Mouse (Mus musculus): Measurements from ENCODE around the gene Lamb3. TPM values are rescaled to one million over a fixed set of nuclear protein-coding genes. Genes with fewer than 3 reads are reported as not detected.
"Not testable (repeated sequence)": the region's sequence is repeated elsewhere in the genome, so short reads cannot be mapped to it uniquely, and the experiment has no call there.

Gene Lamb3
- polyA plus RNA-seq, 1 experiment from 2014 or later = 0.85 TPM

DNA sequence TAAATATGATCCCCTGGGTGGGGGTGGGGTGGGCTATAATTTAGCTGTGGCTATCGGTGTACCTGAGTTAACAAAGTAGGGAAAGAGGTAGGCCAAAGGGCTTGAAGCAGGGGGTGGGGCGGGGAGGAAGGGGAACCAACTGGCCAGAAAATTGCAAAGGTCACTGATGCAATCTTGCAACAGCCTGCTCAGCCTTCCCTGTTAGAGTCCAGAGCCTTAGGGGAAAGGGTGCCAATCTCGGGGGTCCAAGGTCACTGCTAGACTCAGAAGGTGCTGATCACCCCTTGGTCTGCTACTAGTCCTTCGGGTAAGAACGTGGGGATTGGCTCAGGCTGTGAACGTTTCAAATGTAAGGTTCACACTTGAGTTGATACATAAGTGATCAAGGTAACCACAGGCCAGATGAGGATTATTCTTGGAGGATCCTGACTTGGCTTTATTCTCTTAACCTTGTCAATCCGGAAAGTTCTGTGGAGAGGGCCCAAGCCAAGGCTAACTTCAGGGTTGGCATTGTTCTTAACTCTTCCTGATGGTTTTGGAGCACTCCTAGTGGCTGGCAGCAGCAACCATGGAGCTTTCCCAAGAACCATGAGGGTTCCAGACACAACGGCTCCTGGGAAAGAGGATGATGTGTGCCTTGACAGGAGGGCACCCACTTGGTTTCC is 67.0 kb downstream of the Lamb3 start:
- Histone ChIP-seq H3K4me2 (ENCODE audit: low read length) (no peak overlapping the region), H3K36me3 (ENCODE audit: control insufficient read depth, insufficient read depth, low read length) (no peaks in the 10 kb centered on the region), H3K27ac (ENCODE audit: low read depth, low read length) (no peak overlapping the region), H3K9me3 (replicated peaks; ENCODE audit: control insufficient read depth, low read length) (no peaks in the 10 kb centered on the region), H3K4me3 (ENCODE audit: low read depth, low read length) (no peak overlapping the region), H3K9ac (ENCODE audit: low read length) (no peak overlapping the region), H3K4me1 (ENCODE audit: control insufficient read depth, insufficient read depth, low read length) (no peaks in the 10 kb centered on the region), H3K27me3 (replicated peaks; ENCODE audit: control insufficient read depth, insufficient read depth, low read length) (no peaks in the 10 kb centered on the region)
- 87% methylated on average over 8 of the region's 8 CpGs for WGBS
- DNase-seq (ENCODE audit: low spot score) = no peak
- ATAC-seq = no peak

DNA sequence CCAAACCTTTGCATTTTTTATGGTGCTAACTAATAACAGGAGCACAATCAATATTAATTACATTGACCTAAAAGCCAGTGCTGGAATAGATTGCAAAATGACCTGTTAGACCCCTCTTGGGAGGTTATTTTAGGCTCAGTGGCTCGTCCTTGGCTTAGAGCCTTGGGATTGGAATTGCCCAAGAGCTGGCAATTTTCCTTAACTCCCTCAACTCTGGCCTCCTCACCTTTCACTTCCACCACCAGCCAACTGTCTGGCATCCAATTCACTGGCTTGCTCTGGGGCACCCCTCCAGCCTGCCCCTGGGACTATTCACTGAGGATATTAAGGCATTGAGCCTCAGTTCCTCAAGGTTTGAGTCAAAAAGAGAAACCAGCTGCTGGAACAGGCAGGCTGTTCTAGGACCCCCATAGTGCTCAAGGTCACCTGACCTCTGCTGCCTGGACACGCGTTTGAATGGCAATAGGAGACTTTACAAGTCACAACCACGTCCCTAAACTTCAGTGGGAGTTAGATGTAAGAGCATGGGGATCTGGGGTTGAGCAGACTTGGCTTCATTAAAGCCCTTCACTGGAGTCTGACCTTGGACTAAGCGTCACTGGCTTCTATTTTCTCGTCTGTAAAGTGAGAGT is 71.0 kb downstream of the Lamb3 start:
- ATAC-seq (no peak), DNase-seq (ENCODE audit: low spot score) (no peak)
- Histone ChIP-seq H3K36me3 (ENCODE audit: control insufficient read depth, insufficient read depth, low read length) (no peaks in the 10 kb centered on the region), H3K9ac (ENCODE audit: low read length) (no peak overlapping the region), H3K4me2 (ENCODE audit: low read length) (no peak overlapping the region), H3K4me3 (ENCODE audit: low read depth, low read length) (no peak overlapping the region), H3K27ac (ENCODE audit: low read depth, low read length) (no peak overlapping the region), H3K9me3 (replicated peaks; ENCODE audit: control insufficient read depth, low read length) (no peaks in the 10 kb centered on the region), H3K4me1 (ENCODE audit: control insufficient read depth, insufficient read depth, low read length) (no peaks in the 10 kb centered on the region), H3K27me3 (replicated peaks; ENCODE audit: control insufficient read depth, insufficient read depth, low read length) (no peaks in the 10 kb centered on the region)
- 42% methylated on average over 6 of the region's 6 CpGs for WGBS

DNA sequence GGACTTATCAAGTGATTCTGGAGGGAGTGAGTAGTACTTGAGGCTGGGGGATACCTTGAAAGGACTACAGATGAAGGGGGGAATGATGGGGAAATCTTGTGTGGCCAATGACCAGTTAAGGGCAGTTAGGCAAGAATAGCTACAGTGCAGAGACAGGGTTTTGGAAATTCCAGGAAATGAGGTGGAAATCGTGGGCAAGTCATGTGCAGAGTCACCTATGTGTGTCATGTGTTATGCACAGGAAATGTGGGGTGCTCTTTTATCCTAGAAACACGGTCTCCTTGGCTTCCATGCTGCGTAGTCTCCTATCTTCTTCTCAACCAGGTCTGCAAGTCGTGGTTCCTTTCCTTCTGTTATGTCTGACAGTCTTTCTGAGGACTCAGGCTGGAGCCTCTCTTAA is 72.0 kb downstream of the Lamb3 start:
- ATAC-seq (no peak), DNase-seq (ENCODE audit: low spot score) (no peak)
- H3K27ac ChIP-seq (ENCODE audit: low read depth, low read length) = no peak overlapping the region
- no peak overlapping the region for H3K4me2 ChIP-seq (ENCODE audit: low read length)
- H3K27me3 ChIP-seq (replicated peaks; ENCODE audit: control insufficient read depth, insufficient read depth, low read length) = no peaks in the 10 kb centered on the region
- no peaks in the 10 kb centered on the region for H3K36me3 ChIP-seq (ENCODE audit: control insufficient read depth, insufficient read depth, low read length)
- H3K9ac ChIP-seq (ENCODE audit: low read length) = no peak overlapping the region
- H3K4me1 ChIP-seq (ENCODE audit: control insufficient read depth, insufficient read depth, low read length) = no peaks in the 10 kb centered on the region
- 85% methylated on average over 4 of the region's 4 CpGs for WGBS
- no peak overlapping the region for H3K4me3 ChIP-seq (ENCODE audit: low read depth, low read length)
- H3K9me3 ChIP-seq (replicated peaks; ENCODE audit: control insufficient read depth, low read length) = no peaks in the 10 kb centered on the region

DNA sequence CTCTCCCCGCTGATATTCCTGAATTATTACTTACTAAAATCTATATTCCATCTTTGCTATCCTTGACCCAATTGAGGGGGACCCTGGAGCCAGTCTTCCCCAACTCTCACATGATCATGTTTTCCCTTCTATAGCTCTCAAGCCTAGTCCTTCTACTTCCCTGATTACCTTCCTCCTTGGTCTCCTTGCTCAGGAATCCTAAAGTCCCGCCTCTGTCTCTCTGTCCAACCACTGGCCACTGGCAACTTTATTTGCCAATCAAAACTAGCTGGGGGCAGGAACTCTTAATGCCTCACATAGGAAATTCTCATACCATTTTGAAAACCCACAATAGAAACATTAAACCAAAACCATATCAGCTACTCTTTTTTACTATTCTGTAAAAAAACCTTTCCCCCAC is 73.8 kb downstream of the Lamb3 start:
- H3K27ac ChIP-seq (ENCODE audit: low read depth, low read length) = no peak overlapping the region
- no peak overlapping the region for H3K9ac ChIP-seq (ENCODE audit: low read length)
- H3K4me3 ChIP-seq (ENCODE audit: low read depth, low read length) = no peak overlapping the region
- ATAC-seq (no peak), DNase-seq (ENCODE audit: low spot score) (no peak)
- H3K4me1 ChIP-seq (ENCODE audit: control insufficient read depth, insufficient read depth, low read length) = no peaks in the 10 kb centered on the region
- WGBS = 96% methylated on average over 2 of the region's 2 CpGs
- H3K4me2 ChIP-seq (ENCODE audit: low read length) = no peak overlapping the region
- H3K9me3 ChIP-seq (replicated peaks; ENCODE audit: control insufficient read depth, low read length) = no peaks in the 10 kb centered on the region
- no peaks in the 10 kb centered on the region for H3K36me3 ChIP-seq (ENCODE audit: control insufficient read depth, insufficient read depth, low read length)
- no peaks in the 10 kb centered on the region for H3K27me3 ChIP-seq (replicated peaks; ENCODE audit: control insufficient read depth, insufficient read depth, low read length)

DNA sequence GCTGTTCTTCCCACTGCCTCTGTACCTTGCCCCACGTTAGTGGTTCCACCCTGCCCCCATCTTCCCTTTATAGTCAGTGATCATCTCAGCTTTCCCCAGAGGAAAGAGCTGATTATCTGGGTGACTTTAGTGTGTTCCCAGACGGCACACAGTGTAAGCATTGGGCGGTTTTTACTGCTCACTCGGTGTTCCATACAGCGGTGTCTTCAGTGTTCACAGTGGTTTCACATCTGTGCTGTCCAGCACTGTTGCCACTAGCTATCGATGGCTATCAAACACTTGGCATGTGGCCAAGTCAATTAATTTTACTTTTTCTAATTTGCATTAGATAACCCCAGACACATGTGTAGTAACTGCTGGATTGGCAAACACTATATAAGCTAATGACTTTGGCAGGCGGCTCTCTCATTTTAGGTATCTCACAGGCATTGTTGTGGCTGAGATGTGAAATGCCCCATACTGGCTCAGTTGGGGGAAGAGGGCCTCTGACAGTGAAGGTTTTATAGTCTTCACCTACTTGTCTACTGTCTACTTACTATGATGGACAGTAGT is 76.8 kb downstream of the Lamb3 start:
- ATAC-seq (no peak), DNase-seq (ENCODE audit: low spot score) (peak; percentile 25)
- Histone ChIP-seq H3K27me3 (replicated peaks; ENCODE audit: control insufficient read depth, insufficient read depth, low read length) (no peaks in the 10 kb centered on the region), H3K9ac (ENCODE audit: low read length) (no peak overlapping the region), H3K9me3 (replicated peaks; ENCODE audit: control insufficient read depth, low read length) (no peaks in the 10 kb centered on the region), H3K36me3 (ENCODE audit: control insufficient read depth, insufficient read depth, low read length) (no peaks in the 10 kb centered on the region), H3K4me1 (ENCODE audit: control insufficient read depth, insufficient read depth, low read length) (no peaks in the 10 kb centered on the region), H3K4me2 (ENCODE audit: low read length) (no peak overlapping the region), H3K27ac (ENCODE audit: low read depth, low read length) (no peak overlapping the region), H3K4me3 (ENCODE audit: low read depth, low read length) (no peak overlapping the region)
- 77% methylated on average over 7 of the region's 7 CpGs for WGBS

DNA sequence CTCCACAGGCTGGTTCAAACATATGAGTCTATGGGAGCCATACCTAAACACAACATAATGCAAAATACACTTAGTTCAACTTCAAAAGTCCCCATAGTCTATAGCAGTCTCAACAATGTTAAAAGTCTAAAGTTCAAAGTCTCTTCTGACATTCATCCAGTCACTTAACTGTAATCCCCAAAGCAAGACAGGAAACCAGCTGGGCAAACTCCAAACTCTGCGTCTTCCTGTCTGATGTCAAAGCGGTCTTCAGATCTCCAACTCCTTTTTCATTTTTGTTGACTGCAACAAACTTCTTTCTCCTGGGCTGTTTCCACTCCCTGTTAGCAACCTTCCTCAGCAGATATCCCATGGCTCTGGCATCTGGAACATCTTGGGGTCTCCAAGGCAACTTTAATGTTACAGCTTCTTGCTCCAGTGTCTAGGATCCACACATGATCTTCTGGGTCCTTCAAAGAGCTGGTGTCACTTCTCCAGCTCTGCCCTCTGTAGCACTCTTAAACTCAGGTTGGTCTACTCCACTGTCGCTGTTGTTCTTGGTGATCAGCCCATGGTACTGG is 78.3 kb downstream of the Lamb3 start:
- H3K27ac ChIP-seq (ENCODE audit: low read depth, low read length); H3K4me2 ChIP-seq (ENCODE audit: low read length); H3K36me3 ChIP-seq (ENCODE audit: control insufficient read depth, insufficient read depth, low read length); H3K4me1 ChIP-seq (ENCODE audit: control insufficient read depth, insufficient read depth, low read length); H3K9me3 ChIP-seq (replicated peaks; ENCODE audit: control insufficient read depth, low read length); DNase-seq (ENCODE audit: low spot score); ATAC-seq; H3K27me3 ChIP-seq (replicated peaks; ENCODE audit: control insufficient read depth, insufficient read depth, low read length); H3K9ac ChIP-seq (ENCODE audit: low read length); H3K4me3 ChIP-seq (ENCODE audit: low read depth, low read length): not testable (repeated sequence)
- WGBS = 92% methylated on average over 3 of the region's 3 CpGs

DNA sequence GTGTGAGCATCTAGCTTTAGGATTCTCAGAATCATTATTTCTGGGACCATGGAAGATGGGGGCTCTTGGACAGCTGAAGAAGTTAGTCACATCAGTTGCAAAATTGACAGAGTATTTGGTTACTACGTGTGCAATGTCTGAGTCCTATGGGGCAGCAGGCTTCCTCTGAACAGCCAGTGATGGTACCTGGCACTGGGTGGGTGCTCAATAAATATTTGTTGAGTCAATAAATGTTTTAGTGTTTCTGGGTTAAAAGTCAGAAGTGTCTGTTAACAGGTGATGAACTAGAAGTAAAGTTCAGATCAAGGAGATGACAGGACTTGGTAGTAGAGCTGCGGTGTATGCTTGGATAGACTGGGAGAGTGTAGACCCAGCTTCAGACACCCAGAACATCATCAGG is 80.1 kb downstream of the Lamb3 start:
- no peak overlapping the region for H3K4me3 ChIP-seq (ENCODE audit: low read depth, low read length)
- H3K9ac ChIP-seq (ENCODE audit: low read length) = no peak overlapping the region
- WGBS = 91% methylated on average over 2 of the region's 2 CpGs
- no peaks in the 10 kb centered on the region for H3K4me1 ChIP-seq (ENCODE audit: control insufficient read depth, insufficient read depth, low read length)
- no peak overlapping the region for H3K4me2 ChIP-seq (ENCODE audit: low read length)
- H3K9me3 ChIP-seq (replicated peaks; ENCODE audit: control insufficient read depth, low read length) = no peaks in the 10 kb centered on the region
- ATAC-seq (no peak), DNase-seq (ENCODE audit: low spot score) (no peak)
- H3K27me3 ChIP-seq (replicated peaks; ENCODE audit: control insufficient read depth, insufficient read depth, low read length) = no peaks in the 10 kb centered on the region
- no peak overlapping the region for H3K27ac ChIP-seq (ENCODE audit: low read depth, low read length)
- H3K36me3 ChIP-seq (ENCODE audit: control insufficient read depth, insufficient read depth, low read length) = no peaks in the 10 kb centered on the region

DNA sequence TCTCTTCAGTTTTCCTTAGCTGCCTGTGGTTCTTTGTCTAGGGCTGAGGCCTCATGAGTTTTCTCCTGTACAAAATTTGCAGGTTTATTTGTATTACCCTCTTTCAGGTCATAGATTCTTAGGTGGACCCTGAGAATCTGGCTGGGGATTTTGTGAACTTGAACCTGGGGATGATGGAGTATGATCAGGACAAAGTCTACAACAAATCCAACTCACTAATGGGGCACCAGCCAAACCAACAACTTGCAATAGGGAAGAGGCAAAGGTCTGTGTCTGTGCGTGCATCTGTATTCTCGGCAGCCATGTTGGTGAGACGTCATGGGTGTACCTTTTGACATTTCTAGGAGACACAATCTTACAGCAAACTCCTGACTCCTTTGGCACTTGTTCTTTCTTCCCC is 81.6 kb downstream of the Lamb3 start:
- H3K4me3 ChIP-seq (ENCODE audit: low read depth, low read length) = no peak overlapping the region
- H3K9me3 ChIP-seq (replicated peaks; ENCODE audit: control insufficient read depth, low read length) = no peaks in the 10 kb centered on the region
- DNase-seq (ENCODE audit: low spot score) (no peak), ATAC-seq (no peak)
- no peak overlapping the region for H3K27ac ChIP-seq (ENCODE audit: low read depth, low read length)
- no peaks in the 10 kb centered on the region for H3K36me3 ChIP-seq (ENCODE audit: control insufficient read depth, insufficient read depth, low read length)
- no peaks in the 10 kb centered on the region for H3K4me1 ChIP-seq (ENCODE audit: control insufficient read depth, insufficient read depth, low read length)
- WGBS = 93% methylated on average over 3 of the region's 3 CpGs
- no peaks in the 10 kb centered on the region for H3K27me3 ChIP-seq (replicated peaks; ENCODE audit: control insufficient read depth, insufficient read depth, low read length)
- no peak overlapping the region for H3K4me2 ChIP-seq (ENCODE audit: low read length)
- no peak overlapping the region for H3K9ac ChIP-seq (ENCODE audit: low read length)

DNA sequence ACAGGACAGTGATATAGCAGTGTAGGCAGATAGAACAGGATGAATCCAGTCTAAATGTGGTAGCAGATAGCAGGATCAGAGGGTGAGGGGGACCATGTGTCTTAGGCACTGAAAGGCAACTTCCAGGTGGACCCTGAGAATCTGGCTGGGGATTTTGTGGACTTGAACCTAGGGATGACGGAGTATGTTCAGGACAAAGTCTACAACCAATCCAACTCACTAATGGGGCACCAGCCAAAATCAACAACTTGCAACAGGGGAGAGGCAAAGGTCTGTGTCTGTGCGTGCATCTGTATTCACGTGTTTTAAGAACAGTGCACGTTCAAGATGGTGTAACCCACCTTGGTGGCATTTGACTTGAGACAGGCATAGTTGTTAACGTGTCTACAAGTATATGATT is 82.4 kb downstream of the Lamb3 start:
- no peaks in the 10 kb centered on the region for H3K4me1 ChIP-seq (ENCODE audit: control insufficient read depth, insufficient read depth, low read length)
- H3K27ac ChIP-seq (ENCODE audit: low read depth, low read length) = no peak overlapping the region
- no peak for DNase-seq (ENCODE audit: low spot score)
- ATAC-seq = no peak
- WGBS = 93% methylated on average over 5 of the region's 5 CpGs
- no peak overlapping the region for H3K9ac ChIP-seq (ENCODE audit: low read length)
- H3K9me3 ChIP-seq (replicated peaks; ENCODE audit: control insufficient read depth, low read length) = no peaks in the 10 kb centered on the region
- H3K36me3 ChIP-seq (ENCODE audit: control insufficient read depth, insufficient read depth, low read length) = no peaks in the 10 kb centered on the region
- no peak overlapping the region for H3K4me2 ChIP-seq (ENCODE audit: low read length)
- no peak overlapping the region for H3K4me3 ChIP-seq (ENCODE audit: low read depth, low read length)
- no peaks in the 10 kb centered on the region for H3K27me3 ChIP-seq (replicated peaks; ENCODE audit: control insufficient read depth, insufficient read depth, low read length)

Data from forebrain, embryonic 14.5 days (tissue).